Mouse (Mus musculus) ES-Bruce4 (cell line): Measurements from ENCODE around the gene Frmd4a. TPM values are rescaled to one million over a fixed set of nuclear protein-coding genes. Genes with fewer than 3 reads are reported as not detected.

ENCODE experiments used
- H3K27ac ChIP-seq: 2 replicates; pipeline ENCODE4 v1.5.1; 2012; ENCODE audit warnings: low read length, inconsistent platforms; ENCODE audit not compliant: insufficient read depth
- H3K27me3 ChIP-seq: 2 replicates; pipeline ENCODE4 v1.6.1; 2012; ENCODE audit warnings: mild to moderate bottlenecking, low read length, inconsistent platforms; ENCODE audit not compliant: control insufficient read depth, poor library complexity, insufficient read depth, severe bottlenecking
- H3K36me3 ChIP-seq: 2 replicates; pipeline ENCODE4 v1.6.1; 2012; ENCODE audit warnings: inconsistent platforms, mild to moderate bottlenecking, low read length, moderate library complexity; ENCODE audit not compliant: control insufficient read depth, poor library complexity, insufficient read depth, severe bottlenecking
- H3K4me1 ChIP-seq: one replicate; pipeline ENCODE4 v1.8.1; 2011; ENCODE audit warnings: low read length; ENCODE audit not compliant: control insufficient read depth, insufficient read depth
- H3K4me3 ChIP-seq: 2 replicates; pipeline ENCODE4 v1.5.1; 2011; ENCODE audit warnings: low read depth, mild to moderate bottlenecking, low read length
- H3K9ac ChIP-seq: 2 replicates; pipeline ENCODE4 v1.6.1; 2012; ENCODE audit warnings: low read depth, mild to moderate bottlenecking, inconsistent platforms; ENCODE audit not compliant: poor library complexity, severe bottlenecking
- H3K9me3 ChIP-seq: replicated peaks from 2 replicates; pipeline ENCODE4 v1.6.1; 2012; ENCODE audit warnings: mild to moderate bottlenecking, low read length, inconsistent platforms; ENCODE audit not compliant: control insufficient read depth, poor library complexity, insufficient read depth, severe bottlenecking
- CTCF ChIP-seq: IDR thresholded peaks from one replicate; pipeline ENCODE4 v1.8.1; 2011; ENCODE audit warnings: low read depth, low read length
- EP300 ChIP-seq: IDR thresholded peaks from 2 replicates; pipeline ENCODE4 v1.6.1; 2011; ENCODE audit warnings: low read depth, low read length; ENCODE audit not compliant: insufficient read depth
- POLR2A ChIP-seq: IDR thresholded peaks from one replicate; pipeline ENCODE4 v1.8.1; 2011; ENCODE audit warnings: low read length; ENCODE audit not compliant: insufficient read depth
- polyA plus RNA-seq: library from polyadenylated mRNA; stranded (reverse); fragments of >200 nt; gene quantifications from 2 replicates; pipeline ENCODE4 v1.2.4, GENCODE M21; 2011; ENCODE audit warnings: low read depth; ENCODE audit not compliant: missing spikeins, insufficient read depth, insufficient read length

The Frmd4a gene
- polyA plus RNA-seq, 1 experiment, result 5.6 TPM

- Histone ChIP-seq H3K4me3 (no peak overlapping the region), H3K9ac (no peak overlapping the region), H3K27ac (no peak overlapping the region), H3K4me1 (no peaks in the 10 kb centered on the region), H3K9me3 (no peaks in the 10 kb centered on the region), H3K27me3 (no peaks in the 10 kb centered on the region), H3K36me3 (no peaks in the 10 kb centered on the region)
- TF ChIP-seq CTCF, result no peak
- no peak for TF ChIP-seq EP300
- no peak for TF ChIP-seq POLR2A
These were observed 210.0 kb downstream of the Frmd4a start for GRCm38 (mm10) chr2:4227563-4227962.

GRCm38 (mm10) chr2:4228510-4228909 lies 211.0 kb downstream of the Frmd4a start:
- Histone ChIP-seq H3K9ac (no peak overlapping the region), H3K4me1 (no peaks in the 10 kb centered on the region), H3K4me3 (no peak overlapping the region), H3K36me3 (no peaks in the 10 kb centered on the region), H3K27me3 (no peaks in the 10 kb centered on the region), H3K27ac (no peak overlapping the region), H3K9me3 (no peaks in the 10 kb centered on the region)
- TF ChIP-seq CTCF (no peak), POLR2A (no peak), EP300 (no peak)

DNA sequence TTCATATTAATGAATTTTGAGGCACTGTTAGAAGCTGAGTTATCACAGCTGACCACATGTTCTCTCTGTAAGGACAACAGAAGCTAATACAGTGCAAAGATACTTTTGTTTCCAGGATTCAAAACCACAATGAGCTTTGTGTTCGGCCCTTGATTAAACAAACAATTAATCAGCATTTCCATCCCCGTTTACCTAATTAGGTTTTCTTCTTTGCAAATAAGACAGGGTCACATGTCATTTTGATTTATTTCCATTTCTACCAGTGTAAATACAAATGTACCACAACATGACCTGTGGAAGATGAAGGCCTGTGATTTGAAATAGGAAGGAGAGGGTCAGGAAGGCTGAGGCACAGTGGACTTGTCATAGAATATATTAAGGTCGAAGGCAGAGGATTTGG lies 214.8 kb downstream of the Frmd4a start:
- Histone ChIP-seq H3K9me3 (no peaks in the 10 kb centered on the region), H3K27me3 (peaks cover 2% of the 10 kb centered on the region), H3K9ac (no peak overlapping the region), H3K4me3 (no peak overlapping the region), H3K36me3 (no peaks in the 10 kb centered on the region), H3K27ac (no peak overlapping the region), H3K4me1 (no peaks in the 10 kb centered on the region)
- no peak for TF ChIP-seq CTCF
- TF ChIP-seq EP300, result no peak
- no peak for TF ChIP-seq POLR2A

- no peaks in the 10 kb centered on the region for H3K4me1 ChIP-seq
- peaks cover 2% of the 10 kb centered on the region for H3K27me3 ChIP-seq
- TF ChIP-seq CTCF, result no peak
- TF ChIP-seq EP300, result no peak
- TF ChIP-seq POLR2A, result no peak
- no peak overlapping the region for H3K9ac ChIP-seq
- no peak overlapping the region for H3K27ac ChIP-seq
- no peaks in the 10 kb centered on the region for H3K9me3 ChIP-seq
- H3K36me3 ChIP-seq, result no peaks in the 10 kb centered on the region
- no peak overlapping the region for H3K4me3 ChIP-seq
These were observed 215.3 kb downstream of the Frmd4a start for GRCm38 (mm10) chr2:4232761-4233322.

DNA sequence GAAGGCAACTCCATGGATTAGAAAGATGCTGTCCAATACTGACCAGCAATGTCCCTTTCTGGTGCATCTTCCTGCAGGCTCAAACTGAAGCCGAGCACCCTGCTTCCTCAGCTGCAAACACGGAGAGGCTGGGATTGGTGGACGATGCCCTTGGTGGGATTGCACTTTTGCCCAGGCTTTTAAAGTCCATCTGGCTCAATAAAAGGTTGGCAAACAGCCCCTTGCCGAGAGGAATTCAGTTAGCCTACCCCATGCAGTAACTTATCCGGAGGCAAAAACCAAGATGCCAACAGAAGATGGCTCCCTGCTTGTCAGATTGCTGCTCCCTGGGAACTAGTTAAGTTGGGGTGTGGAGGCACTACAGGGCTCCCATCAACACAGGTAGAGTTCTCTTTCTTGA lies 220.2 kb downstream of the Frmd4a start:
- no peak for TF ChIP-seq CTCF
- no peak for TF ChIP-seq POLR2A
- TF ChIP-seq EP300, result no peak
- peaks cover 2% of the 10 kb centered on the region for H3K27me3 ChIP-seq
- no peaks in the 10 kb centered on the region for H3K4me1 ChIP-seq
- H3K27ac ChIP-seq, result no peak overlapping the region
- no peak overlapping the region for H3K4me3 ChIP-seq
- no peaks in the 10 kb centered on the region for H3K9me3 ChIP-seq
- H3K9ac ChIP-seq, result no peak overlapping the region
- H3K36me3 ChIP-seq, result no peaks in the 10 kb centered on the region

DNA sequence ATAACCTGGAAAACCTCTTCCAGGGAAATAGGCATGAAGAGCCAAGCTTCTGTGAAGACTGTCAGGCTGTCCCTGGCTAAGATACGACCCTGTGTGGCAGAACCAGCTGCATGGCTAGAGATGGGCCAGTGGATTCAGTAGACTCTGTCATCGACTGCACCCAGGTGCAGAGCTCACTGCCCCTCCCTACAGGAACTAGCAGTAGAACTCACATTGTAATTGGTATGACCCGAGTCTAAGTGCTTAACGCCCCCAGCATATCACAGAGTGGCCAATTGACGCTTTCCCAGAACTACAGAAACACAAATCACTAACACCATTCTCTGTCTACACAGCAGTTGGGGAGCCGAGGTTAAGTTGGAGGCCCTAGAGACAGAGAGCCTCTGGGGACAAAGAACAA lies 232.2 kb downstream of the Frmd4a start:
- Histone ChIP-seq H3K27me3 (no peaks in the 10 kb centered on the region), H3K27ac (no peak overlapping the region), H3K36me3 (no peaks in the 10 kb centered on the region), H3K9ac (no peak overlapping the region), H3K9me3 (no peaks in the 10 kb centered on the region), H3K4me3 (no peak overlapping the region), H3K4me1 (no peaks in the 10 kb centered on the region)
- no peak for TF ChIP-seq EP300
- TF ChIP-seq CTCF, result no peak
- TF ChIP-seq POLR2A, result no peak
